Mouse (Mus musculus): ENCODE measurements around the gene Rgs7bp. TPM values are rescaled to one million over a fixed set of nuclear protein-coding genes. Genes with fewer than 3 reads are reported as not detected.

Gene Rgs7bp
- total and polyA plus RNA-seq, 2 experiments from 2014 or later: 11.6 to 18.5 TPM

- no peak for TF ChIP-seq CTCF (IDR thresholded peaks at IDR 0.05; ENCODE audit: low read depth)
- Histone ChIP-seq H3K4me2 (ENCODE audit: low read depth, low read length) (no peak overlapping the region), H3K27me3 (ENCODE audit: insufficient read depth, low read length) (no peaks in the 10 kb centered on the region), H3K9ac (replicated peaks; ENCODE audit: low read length) (no peak overlapping the region), H3K4me3 (ENCODE audit: low read length) (no peak overlapping the region), H3K36me3 (ENCODE audit: insufficient read depth, low read length) (no peaks in the 10 kb centered on the region), H3K27ac (no peak overlapping the region), H3K9me3 (ENCODE audit: low read length) (no peaks in the 10 kb centered on the region), H3K4me1 (ENCODE audit: insufficient read depth, low read length) (peaks cover 12% of the 10 kb centered on the region)
- WGBS: 77% methylated on average over 4 of the region's 4 CpGs
- no peak for DNase-seq (ENCODE audit: low spot score)
- no peak for ATAC-seq
Measured at GRCm38 (mm10) chr13:104963716-104964115, 91.0 kb downstream of the Rgs7bp start.

GRCm38 (mm10) chr13:104962716-104963411 lies 91.9 kb downstream of the Rgs7bp start:
- Histone ChIP-seq H3K9me3 (ENCODE audit: low read length) (no peaks in the 10 kb centered on the region), H3K27ac (peak overlapping the region; percentile 38; the same call in 1 of the 2 replicates), H3K4me1 (ENCODE audit: insufficient read depth, low read length) (peaks cover 12% of the 10 kb centered on the region), H3K36me3 (ENCODE audit: insufficient read depth, low read length) (no peaks in the 10 kb centered on the region), H3K4me2 (ENCODE audit: low read depth, low read length) (no peak overlapping the region), H3K27me3 (ENCODE audit: insufficient read depth, low read length) (no peaks in the 10 kb centered on the region), H3K4me3 (ENCODE audit: low read length) (no peak overlapping the region), H3K9ac (replicated peaks; ENCODE audit: low read length) (no peak overlapping the region)
- DNase-seq (ENCODE audit: low spot score) (peak; percentile 64), ATAC-seq (peak; percentile 86)
- TF ChIP-seq CTCF (IDR thresholded peaks at IDR 0.05; ENCODE audit: low read depth): no peak
- 46% methylated on average over 11 of the region's 11 CpGs for WGBS

- peaks cover 12% of the 10 kb centered on the region for H3K4me1 ChIP-seq (ENCODE audit: insufficient read depth, low read length)
- WGBS: 82% methylated on average over 7 of the region's 7 CpGs
- no peak for ATAC-seq
Measured at GRCm38 (mm10) chr13:104962166-104962565, 92.6 kb downstream of the Rgs7bp start.

GRCm38 (mm10) chr13:104960951-104961715 lies 93.6 kb downstream of the Rgs7bp start:
- no peak overlapping the region for H3K4me3 ChIP-seq (ENCODE audit: low read length)
- H3K9ac ChIP-seq (replicated peaks; ENCODE audit: low read length): no peak overlapping the region
- no peaks in the 10 kb centered on the region for H3K36me3 ChIP-seq (ENCODE audit: insufficient read depth, low read length)
- 54% methylated on average over 14 of the region's 14 CpGs for WGBS
- DNase-seq (ENCODE audit: low spot score): peak; percentile 50
- H3K9me3 ChIP-seq (ENCODE audit: low read length): no peaks in the 10 kb centered on the region
- no peak for TF ChIP-seq CTCF (IDR thresholded peaks at IDR 0.05; ENCODE audit: low read depth)
- H3K4me1 ChIP-seq (ENCODE audit: insufficient read depth, low read length): peaks cover 12% of the 10 kb centered on the region
- no peak overlapping the region; the same call in 1 of the 2 replicates for H3K4me2 ChIP-seq (ENCODE audit: low read depth, low read length)
- ATAC-seq: peak; percentile 58
- peak overlapping the region; percentile 60; the same call in 1 of the 2 replicates for H3K27ac ChIP-seq
- H3K27me3 ChIP-seq (ENCODE audit: insufficient read depth, low read length): no peaks in the 10 kb centered on the region

More at GRCm38 (mm10) chr13:104962166-104962565, 92.6 kb downstream of the Rgs7bp start:
- Histone ChIP-seq H3K4me2 (ENCODE audit: low read depth, low read length) (no peak overlapping the region), H3K9me3 (ENCODE audit: low read length) (no peaks in the 10 kb centered on the region), H3K27me3 (ENCODE audit: insufficient read depth, low read length) (no peaks in the 10 kb centered on the region), H3K36me3 (ENCODE audit: insufficient read depth, low read length) (no peaks in the 10 kb centered on the region), H3K4me3 (ENCODE audit: low read length) (no peak overlapping the region), H3K9ac (replicated peaks; ENCODE audit: low read length) (no peak overlapping the region), H3K27ac (no peak overlapping the region; the same call in 1 of the 2 replicates)
- no peak for TF ChIP-seq CTCF (IDR thresholded peaks at IDR 0.05; ENCODE audit: low read depth)
- no peak for DNase-seq (ENCODE audit: low spot score)

GRCm38 (mm10) chr13:104960206-104960928 lies 94.4 kb downstream of the Rgs7bp start:
- Histone ChIP-seq H3K27ac (peak overlapping the region; percentile 60; the same call in 1 of the 2 replicates), H3K9ac (replicated peaks; ENCODE audit: low read length) (no peak overlapping the region), H3K27me3 (ENCODE audit: insufficient read depth, low read length) (no peaks in the 10 kb centered on the region), H3K9me3 (ENCODE audit: low read length) (no peaks in the 10 kb centered on the region), H3K4me3 (ENCODE audit: low read length) (no peak overlapping the region), H3K36me3 (ENCODE audit: insufficient read depth, low read length) (no peaks in the 10 kb centered on the region), H3K4me1 (ENCODE audit: insufficient read depth, low read length) (peaks cover 12% of the 10 kb centered on the region), H3K4me2 (ENCODE audit: low read depth, low read length) (no peak overlapping the region; the same call in 1 of the 2 replicates)
- WGBS: 57% methylated on average over 7 of the region's 7 CpGs
- TF ChIP-seq CTCF (IDR thresholded peaks at IDR 0.05; ENCODE audit: low read depth): no peak
- DNase-seq (ENCODE audit: low spot score) (peak; percentile 18), ATAC-seq (0 out of 2 replicates have a peak, but pooled peaks have one; percentile 16)

GRCm38 (mm10) chr13:104959733-104960132 lies 95.0 kb downstream of the Rgs7bp start:
- H3K36me3 ChIP-seq (ENCODE audit: insufficient read depth, low read length): no peaks in the 10 kb centered on the region
- no peaks in the 10 kb centered on the region for H3K27me3 ChIP-seq (ENCODE audit: insufficient read depth, low read length)
- H3K9me3 ChIP-seq (ENCODE audit: low read length): no peaks in the 10 kb centered on the region
- no peak for TF ChIP-seq CTCF (IDR thresholded peaks at IDR 0.05; ENCODE audit: low read depth)
- ATAC-seq (no peak), DNase-seq (ENCODE audit: low spot score) (peak; percentile 36)
- no peak overlapping the region for H3K9ac ChIP-seq (replicated peaks; ENCODE audit: low read length)
- H3K4me3 ChIP-seq (ENCODE audit: low read length): no peak overlapping the region
- H3K4me2 ChIP-seq (ENCODE audit: low read depth, low read length): no peak overlapping the region
- peaks cover 12% of the 10 kb centered on the region for H3K4me1 ChIP-seq (ENCODE audit: insufficient read depth, low read length)
- WGBS: 62% methylated on average over 4 of the region's 4 CpGs
- H3K27ac ChIP-seq: 0 out of 2 replicates have a peak overlapping the region, but pooled peaks have one; percentile 60

All from hindbrain, postnatal 0 days (tissue).